Mouse (Mus musculus): ENCODE data around the gene Dnajc7. TPM values are rescaled to one million over a fixed set of nuclear protein-coding genes. Genes with fewer than 3 reads are reported as not detected.
"Not testable (repeated sequence)": the region's sequence is repeated elsewhere in the genome, so short reads cannot be mapped to it uniquely, and the experiment has no call there.

Dnajc7 gene
- polyA plus RNA-seq, 1 experiment from 2014 or later = 188 TPM

- ATAC-seq = not testable (repeated sequence)
Measured at GRCm38 (mm10) chr11:100534821-100535220, 85.1 kb downstream of the Dnajc7 start.

GRCm38 (mm10) chr11:100534411-100534810, 85.6 kb downstream of the Dnajc7 start:
- H3K9ac ChIP-seq; H3K27me3 ChIP-seq (replicated peaks); H3K36me3 ChIP-seq; H3K27ac ChIP-seq; H3K9me3 ChIP-seq; ATAC-seq; H3K4me2 ChIP-seq (replicated peaks); H3K4me3 ChIP-seq (replicated peaks); H3K4me1 ChIP-seq (replicated peaks): not testable (repeated sequence)
- WGBS = 84% methylated on average over 2 of the region's 2 CpGs

More at GRCm38 (mm10) chr11:100534821-100535220, 85.1 kb downstream of the Dnajc7 start:
- not testable (repeated sequence) for H3K9me3 ChIP-seq; H3K27me3 ChIP-seq (replicated peaks); H3K9ac ChIP-seq; H3K4me3 ChIP-seq (replicated peaks); H3K36me3 ChIP-seq; H3K4me2 ChIP-seq (replicated peaks); H3K27ac ChIP-seq; H3K4me1 ChIP-seq (replicated peaks)
- 85% methylated on average over 6 of the region's 6 CpGs for WGBS

- WGBS = 83% methylated on average over 6 of the region's 6 CpGs
- Histone ChIP-seq H3K4me2 (replicated peaks) (no peak overlapping the region), H3K4me3 (replicated peaks) (no peak overlapping the region), H3K9me3 (no peaks in the 10 kb centered on the region), H3K27ac (no peak overlapping the region), H3K36me3 (no peaks in the 10 kb centered on the region), H3K27me3 (replicated peaks) (no peaks in the 10 kb centered on the region), H3K4me1 (replicated peaks) (peaks cover under 1% of the 10 kb centered on the region; the same call in 1 of the 2 replicates), H3K9ac (no peak overlapping the region)
- ATAC-seq = no peak
Measured at GRCm38 (mm10) chr11:100533871-100534270, 86.1 kb downstream of the Dnajc7 start.

Other genes starting within 250 kb of the Dnajc7 start
- gene Jup, start 222.4 kb downstream of the Dnajc7 start, polyA plus RNA-seq (2015; fragmentation: Nextera tagmentation; extraction: Ambion mirVana) = 133 and 139 TPM in 2 replicates
- gene P3h4, start 205.3 kb downstream of the Dnajc7 start, polyA plus RNA-seq (2015; fragmentation: Nextera tagmentation; extraction: Ambion mirVana) = 44.1 and 45.4 TPM in 2 replicates
- 84.2 and 86.6 TPM in 2 replicates for gene Fkbp10, start 204.5 kb downstream of the Dnajc7 start, polyA plus RNA-seq (2015; fragmentation: Nextera tagmentation; extraction: Ambion mirVana)
- gene Nt5c3b, start 178.4 kb downstream of the Dnajc7 start, polyA plus RNA-seq (2015; fragmentation: Nextera tagmentation; extraction: Ambion mirVana) = 94.2 and 100 TPM in 2 replicates
- 0.35 and 0.47 TPM in 2 replicates for gene Klhl10, start 178.3 kb downstream of the Dnajc7 start, polyA plus RNA-seq (2015; fragmentation: Nextera tagmentation; extraction: Ambion mirVana)
- gene Klhl11, start 147.4 kb downstream of the Dnajc7 start, polyA plus RNA-seq (2015; fragmentation: Nextera tagmentation; extraction: Ambion mirVana) = 5.7 and 5.9 TPM in 2 replicates
- gene Acly, start 92.2 kb downstream of the Dnajc7 start, polyA plus RNA-seq (2015; fragmentation: Nextera tagmentation; extraction: Ambion mirVana) = 146 and 153 TPM in 2 replicates
- 0.19 and 0.20 TPM in 2 replicates for gene Ttc25, start 74.6 kb downstream of the Dnajc7 start, polyA plus RNA-seq (2015; fragmentation: Nextera tagmentation; extraction: Ambion mirVana)
- gene Cnp, start 45.3 kb downstream of the Dnajc7 start, polyA plus RNA-seq (2015; fragmentation: Nextera tagmentation; extraction: Ambion mirVana) = 32.1 and 34.4 TPM in 2 replicates
- gene Nkiras2, start 924 bp downstream of the Dnajc7 start, polyA plus RNA-seq (2015; fragmentation: Nextera tagmentation; extraction: Ambion mirVana) = 57.6 and 65.0 TPM in 2 replicates
- gene Zfp385c, start 72.3 kb upstream of the Dnajc7 start, polyA plus RNA-seq (2015; fragmentation: Nextera tagmentation; extraction: Ambion mirVana) = 0.11 TPM in 2 replicates
- 2.7 and 3.2 TPM in 2 replicates for gene Dhx58, start 84.1 kb upstream of the Dnajc7 start, polyA plus RNA-seq (2015; fragmentation: Nextera tagmentation; extraction: Ambion mirVana)
- 48.2 and 51.9 TPM in 2 replicates for gene Kat2a, start 92.3 kb upstream of the Dnajc7 start, polyA plus RNA-seq (2015; fragmentation: Nextera tagmentation; extraction: Ambion mirVana)
- 0.40 and 0.54 TPM in 2 replicates for gene Hspb9, start 93.7 kb upstream of the Dnajc7 start, polyA plus RNA-seq (2015; fragmentation: Nextera tagmentation; extraction: Ambion mirVana)
- 26.1 and 26.3 TPM in 2 replicates for gene Rab5c, start 118.0 kb upstream of the Dnajc7 start, polyA plus RNA-seq (2015; fragmentation: Nextera tagmentation; extraction: Ambion mirVana)
- 0.18 and 0.19 TPM in 2 replicates for gene Kcnh4, start 139.8 kb upstream of the Dnajc7 start, polyA plus RNA-seq (2015; fragmentation: Nextera tagmentation; extraction: Ambion mirVana)
- not detected in 2 replicates for gene Hcrt, start 142.8 kb upstream of the Dnajc7 start, polyA plus RNA-seq (2015; fragmentation: Nextera tagmentation; extraction: Ambion mirVana)
- gene Ghdc, start 150.8 kb upstream of the Dnajc7 start, polyA plus RNA-seq (2015; fragmentation: Nextera tagmentation; extraction: Ambion mirVana) = 4.7 and 6.7 TPM in 2 replicates
- 24.2 and 26.8 TPM in 2 replicates for gene Stat5b, start 230.6 kb upstream of the Dnajc7 start, polyA plus RNA-seq (2015; fragmentation: Nextera tagmentation; extraction: Ambion mirVana)
- 5.5 and 6.0 TPM in 2 replicates for gene Stat5a, start 239.2 kb upstream of the Dnajc7 start, polyA plus RNA-seq (2015; fragmentation: Nextera tagmentation; extraction: Ambion mirVana)

Measured in intestine, embryonic 15.5 days (tissue).